Mouse (Mus musculus): ENCODE data around the gene Vmn2r93. TPM values are rescaled to one million over a fixed set of nuclear protein-coding genes. Genes with fewer than 3 reads are reported as not detected.

The Vmn2r93 gene
- not detected for total RNA-seq (2021)

- no peak for DNase-seq
These were observed at the start of gene Vmn2r93 for GRCm38 (mm10) chr17:18297799-18298198. Vmn2r93 (plus strand) TSS chr17:18298099.

GRCm38 (mm10) chr17:18277656-18278055 is 20.2 kb upstream of the Vmn2r93 start, which contains the start of gene Vmn2r94:
Vmn2r94 (minus strand) TSS chr17:18277756.
- no peak for DNase-seq

- no peak for DNase-seq
These were observed 25.1 kb downstream of the Vmn2r93 start for GRCm38 (mm10) chr17:18323031-18323430.

DNA sequence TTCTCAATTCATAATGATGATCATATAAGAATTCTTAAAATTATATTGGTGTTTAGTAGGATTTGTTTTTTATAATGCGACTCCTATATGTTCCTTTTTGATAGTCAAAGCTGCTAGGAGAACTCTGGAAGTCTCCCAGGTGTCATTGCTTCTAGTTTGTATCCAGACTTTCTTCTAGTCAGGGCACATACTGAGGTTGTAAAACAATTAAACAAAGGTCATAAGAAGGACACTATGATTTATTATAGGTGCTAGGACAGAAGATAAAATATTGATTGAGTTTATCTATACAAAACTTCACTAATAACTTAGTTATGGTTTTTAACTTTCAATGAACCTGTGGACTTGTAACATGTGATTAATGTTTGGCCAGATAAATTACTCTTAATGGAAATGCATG is 62.1 kb downstream of the Vmn2r93 start:
- no peak for DNase-seq

DNA sequence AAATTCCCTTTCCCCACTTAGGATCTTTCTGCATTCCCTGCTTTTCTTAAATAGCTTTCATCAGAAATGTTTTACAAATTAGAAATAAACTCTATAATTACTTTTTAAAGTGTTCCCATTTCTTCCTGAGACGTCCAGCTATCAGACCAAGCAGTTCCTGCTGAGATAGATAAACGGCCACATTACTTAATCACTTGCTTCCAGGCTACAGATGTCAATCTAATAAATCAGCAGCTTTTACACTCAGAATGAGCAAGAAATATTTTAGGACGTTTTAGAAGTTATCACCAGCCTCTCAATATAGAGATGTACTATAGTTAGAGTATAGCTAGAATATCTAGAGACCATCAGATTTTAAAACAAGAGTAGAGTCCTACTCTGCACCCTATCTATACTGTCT is 62.7 kb downstream of the Vmn2r93 start:
- no peak for DNase-seq

Other genes starting within 250 kb of the Vmn2r93 start
- gene Vmn2r124, start 248.7 kb upstream of the Vmn2r93 start, total RNA-seq (2021), result under 1 TPM in 1 of 2 experiments, not detected in 1; 0.08 TPM
- gene Vmn2r91, start 213.1 kb upstream of the Vmn2r93 start, total RNA-seq (2021), result not detected
- not detected for gene Vmn2r92, start 146.2 kb upstream of the Vmn2r93 start, total RNA-seq (2021)
- not detected for gene Vmn2r94, start 20.3 kb upstream of the Vmn2r93 start, total RNA-seq (2021)
- gene Vmn2r95, start 126.0 kb downstream of the Vmn2r93 start, total RNA-seq (2021), result under 1 TPM in 1 of 2 experiments, not detected in 1; 0.03 TPM